In genomic region chr14:73553122-73553696, GRCm38 (mm10) we compare ENCODE assay signal across 8 mouse cellular contexts. TPM values are rescaled to one million over a fixed set of nuclear protein-coding genes. Genes with fewer than 3 reads are reported as not detected.
A peak's percentile ranks its signal among the peaks of the same experiment; 100 is the strongest.
DNase-seq lines count a peak whose midpoint lies in the region; ATAC-seq and TF ChIP-seq lines count a peak whose summit lies in the region.

No protein-coding gene starts in this region.

- H3K4me2 ChIP-seq in heart, embryonic 11.5 days: peak overlapping the region; percentile 90
- H3K4me2 ChIP-seq in forebrain, embryonic 15.5 days (replicated peaks): peak overlapping the region; percentile 62

- peaks cover 53% of the 10 kb centered on the region for H3K79me2 ChIP-seq in macrophage (ENCODE audit: inconsistent target)

- no peak for DNase-seq in heart, postnatal 10 days
- DNase-seq in ovary, postnatal 36 days (ENCODE audit: low spot score): no peak
- DNase-seq in layer of hippocampus, postnatal 36 days: no peak
- DNase-seq in right cerebral cortex, postnatal 25 days: no peak

- TF ChIP-seq EP300 in ES-Bruce4 (IDR thresholded peaks at IDR 0.05; ENCODE audit: insufficient read depth, low read depth, low read length): no peak

- TF ChIP-seq CTCF in ES-Bruce4 (IDR thresholded peaks at IDR 0.05; ENCODE audit: low read depth, low read length): no peak

- H3K36me3 ChIP-seq in heart, embryonic 11.5 days (ENCODE audit: control insufficient read depth, insufficient read depth, low read length): 0 out of 2 replicates have a peak, but pooled peaks cover 3% of the 10 kb centered on the region
- H3K36me3 ChIP-seq in ES-Bruce4 (ENCODE audit: control insufficient read depth, insufficient read depth, low read length, poor library complexity, severe bottlenecking) (no peaks in the 10 kb centered on the region), macrophage (ENCODE audit: inconsistent target) (no peaks in the 10 kb centered on the region)
- peaks cover 7% of the 10 kb centered on the region; the same call in 1 of the 2 replicates for H3K36me3 ChIP-seq in forebrain, embryonic 15.5 days

- peak overlapping the region; percentile 62 for H3K27ac ChIP-seq in heart, embryonic 11.5 days (ENCODE audit: low read depth, low read length)
- H3K27ac ChIP-seq in ES-Bruce4 (ENCODE audit: insufficient read depth, low read length): no peak overlapping the region
- H3K27ac ChIP-seq in forebrain, embryonic 15.5 days (replicated peaks): peak overlapping the region; percentile 75
- H3K27ac ChIP-seq in macrophage: no peak overlapping the region

- H3K4me1 ChIP-seq in heart, embryonic 11.5 days (ENCODE audit: control insufficient read depth, insufficient read depth, low read length): peaks cover 10% of the 10 kb centered on the region
- H3K4me1 ChIP-seq in ES-Bruce4 (ENCODE audit: control insufficient read depth, insufficient read depth, low read length): peaks cover 2% of the 10 kb centered on the region
- H3K4me1 ChIP-seq in forebrain, embryonic 15.5 days: peaks cover 23% of the 10 kb centered on the region

- H3K4me3 ChIP-seq in heart, embryonic 11.5 days (ENCODE audit: low read depth, low read length): peak overlapping the region; percentile 100
- peak overlapping the region; percentile 93 for H3K4me3 ChIP-seq in ES-Bruce4 (ENCODE audit: low read depth, low read length)
- H3K4me3 ChIP-seq in forebrain, embryonic 15.5 days: peak overlapping the region; percentile 81
- H3K4me3 ChIP-seq in macrophage (ENCODE audit: inconsistent target): peak overlapping the region; percentile 72

- WGBS in heart, embryonic 11.5 days (ENCODE audit: insufficient replicate concordance): under 1% methylated on average over 10 of the region's 10 CpGs
- under 1% methylated on average over 10 of the region's 10 CpGs for WGBS in forebrain, embryonic 15.5 days
- 3% methylated on average over 10 of the region's 10 CpGs for WGBS in macrophage (ENCODE audit: missing documents)

- peak overlapping the region; percentile 98 for H3K9ac ChIP-seq in heart, embryonic 11.5 days (ENCODE audit: low read depth, low read length)
- peak overlapping the region; percentile 91 for H3K9ac ChIP-seq in ES-Bruce4 (ENCODE audit: low read depth, poor library complexity, severe bottlenecking)
- peak overlapping the region; percentile 85 for H3K9ac ChIP-seq in forebrain, embryonic 15.5 days (replicated peaks)

- H3K9me3 ChIP-seq in heart, embryonic 11.5 days (replicated peaks; ENCODE audit: control insufficient read depth, low read length): no peaks in the 10 kb centered on the region
- H3K9me3 ChIP-seq in ES-Bruce4 (replicated peaks; ENCODE audit: control insufficient read depth, insufficient read depth, low read length, poor library complexity, severe bottlenecking): no peaks in the 10 kb centered on the region
- H3K9me3 ChIP-seq in forebrain, embryonic 15.5 days: no peaks in the 10 kb centered on the region

- no peaks in the 10 kb centered on the region for H3K27me3 ChIP-seq in heart, embryonic 11.5 days (ENCODE audit: control insufficient read depth, insufficient read depth, low read length)
- H3K27me3 ChIP-seq in ES-Bruce4 (ENCODE audit: control insufficient read depth, insufficient read depth, low read length, poor library complexity, severe bottlenecking): no peaks in the 10 kb centered on the region
- H3K27me3 ChIP-seq in forebrain, embryonic 15.5 days: no peaks in the 10 kb centered on the region

- intact Hi-C loops in heart, postnatal 10 days (cut with DNase I): no loop called here

- ATAC-seq in heart, embryonic 11.5 days (replicated peaks; ENCODE audit: insufficient number of reproducible peaks, low FRiP score, low TSS enrichment): peak; percentile 28
- no peak; the same call in 1 of the 2 replicates for ATAC-seq in forebrain, embryonic 15.5 days (replicated peaks)

- no peak for TF ChIP-seq POLR2A in ES-Bruce4 (IDR thresholded peaks at IDR 0.05; ENCODE audit: insufficient read depth, low read length)

RNA-seq across cellular contexts. Expression of gene Nudt15, which starts 5.2 kb away (rescaled TPM):
- polyA plus RNA-seq in heart, embryonic 11.5 days (2014; fragmentation: Nextera tagmentation; extraction: Ambion mirVana): 4.2 and 5.6 TPM in 2 replicates
- 1 to 10 TPM; 5.3 to 7.5 TPM for total RNA-seq in heart, postnatal 10 days (2021)
- polyA plus RNA-seq in ES-Bruce4 (2011; ENCODE audit: insufficient read depth, insufficient read length, low read depth, missing spikeins) (3.3 and 3.9 TPM in 2 replicates), macrophage (2018) (1.5 to 2.4 TPM (median 2.3 TPM) in 3 replicates)
- 8.3 and 8.5 TPM in 2 replicates for polyA plus RNA-seq in forebrain, embryonic 15.5 days (2015; fragmentation: Nextera tagmentation; extraction: Ambion mirVana)
- total RNA-seq in macrophage (2018; cell fraction: chromatin; rRNA removed): 1 to 10 TPM in 5 of 26 experiments, under 1 TPM in 19, not detected in 2; 0.25 to 1.4 (median 0.61) TPM
- total RNA-seq in macrophage (2018; cell fraction: cytosol; rRNA removed): 1 to 10 TPM; 1.1 to 2.8 (median 2.1) TPM
- 1 to 10 TPM in 16 of 26 experiments, under 1 TPM in 10; 0.46 to 3.6 (median 1.2) TPM for total RNA-seq in macrophage (2018; cell fraction: nucleus; rRNA removed)
- 1 to 10 TPM; 5.6 to 6.0 TPM for total RNA-seq in layer of hippocampus, postnatal 36 days (2021)

RNA-seq across cellular contexts. Expression of gene Sucla2, which starts 28.1 kb away (rescaled TPM):
- polyA plus RNA-seq in heart, embryonic 11.5 days (2014; fragmentation: Nextera tagmentation; extraction: Ambion mirVana): 180 and 205 TPM in 2 replicates
- 100 to 1,000 TPM; 581 to 631 TPM for total RNA-seq in heart, postnatal 10 days (2021)
- 82.5 and 91.0 TPM in 2 replicates for polyA plus RNA-seq in ES-Bruce4 (2011; ENCODE audit: insufficient read depth, insufficient read length, low read depth, missing spikeins)
- 100 and 101 TPM in 2 replicates for polyA plus RNA-seq in forebrain, embryonic 15.5 days (2015; fragmentation: Nextera tagmentation; extraction: Ambion mirVana)
- total RNA-seq in macrophage (2018; cell fraction: chromatin; rRNA removed): 10 to 100 TPM; 25.0 to 96.3 (median 60.4) TPM
- total RNA-seq in macrophage (2018; cell fraction: cytosol; rRNA removed): 10 to 100 TPM; 34.5 to 45.9 (median 39.0) TPM
- total RNA-seq in macrophage (2018; cell fraction: nucleus; rRNA removed): 10 to 100 TPM; 17.5 to 68.7 (median 32.9) TPM
- 40.7 to 97.5 TPM (median 58.2 TPM) in 3 replicates for polyA plus RNA-seq in macrophage (2018)
- total RNA-seq in layer of hippocampus, postnatal 36 days (2021): 100 to 1,000 TPM; 153 to 167 TPM

RNA-seq across cellular contexts. Expression of gene Med4, which starts 43.4 kb away (rescaled TPM):
- 60.8 and 63.8 TPM in 2 replicates for polyA plus RNA-seq in heart, embryonic 11.5 days (2014; fragmentation: Nextera tagmentation; extraction: Ambion mirVana)
- 10 to 100 TPM; 21.1 to 22.8 TPM for total RNA-seq in heart, postnatal 10 days (2021)
- polyA plus RNA-seq in ES-Bruce4 (2011; ENCODE audit: insufficient read depth, insufficient read length, low read depth, missing spikeins): 63.0 and 64.0 TPM in 2 replicates
- polyA plus RNA-seq in forebrain, embryonic 15.5 days (2015; fragmentation: Nextera tagmentation; extraction: Ambion mirVana): 107 and 109 TPM in 2 replicates
- 10 to 100 TPM; 10.4 to 37.3 (median 25.5) TPM for total RNA-seq in macrophage (2018; cell fraction: chromatin; rRNA removed)
- 10 to 100 TPM; 14.7 to 28.8 (median 21.4) TPM for total RNA-seq in macrophage (2018; cell fraction: cytosol; rRNA removed)
- total RNA-seq in macrophage (2018; cell fraction: nucleus; rRNA removed): 10 to 100 TPM; 10.2 to 37.9 (median 22.5) TPM
- 21.8 to 38.3 TPM (median 26.9 TPM) in 3 replicates for polyA plus RNA-seq in macrophage (2018)
- total RNA-seq in layer of hippocampus, postnatal 36 days (2021): 10 to 100 TPM; 30.0 to 31.6 TPM

Comparison
In these comparisons a context has a peak if more than half of its experiments do, and no peak if none do; other contexts are left out.
1. H3K27ac ChIP-seq: peak in heart, embryonic 11.5 days (single experiment) and forebrain, embryonic 15.5 days (single experiment); none in ES-Bruce4 (single experiment) and macrophage (single experiment).
2. Peak in every context shown above with its lines, with median percentiles within 50 percentile points of each other: H3K4me3 ChIP-seq and H3K9ac ChIP-seq.